Mouse (Mus musculus): ENCODE measurements at regions not wholly inside any gene's neighbourhood (a gene's known extent, or its start where the extent isn't known, plus 50 kb on each side); places are given as distances from the start of the nearest gene placed in this dataset.

DNA sequence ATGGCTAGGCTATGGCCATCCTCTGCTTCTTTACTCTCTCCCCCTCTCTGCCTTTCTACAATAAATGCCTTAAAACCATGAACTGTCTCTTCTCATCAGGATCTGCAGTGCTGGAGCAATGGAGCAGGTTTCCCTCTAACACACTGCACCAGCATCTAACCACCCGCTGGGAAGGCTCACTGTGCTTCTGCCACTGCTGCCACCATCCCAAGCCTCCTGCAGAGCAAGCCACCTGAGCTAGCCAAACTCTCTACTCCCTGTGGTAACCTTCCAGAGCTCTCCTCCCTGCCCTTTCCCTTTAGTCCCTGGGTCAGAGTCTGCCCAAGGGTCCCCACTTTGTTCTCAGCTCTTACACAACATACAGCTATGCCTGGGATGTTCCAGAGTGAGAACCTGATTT lies 107.3 kb upstream of the 4933402E13Rik start:
- DNase-seq = peak in 1 of 2 experiments; percentile 7

DNA sequence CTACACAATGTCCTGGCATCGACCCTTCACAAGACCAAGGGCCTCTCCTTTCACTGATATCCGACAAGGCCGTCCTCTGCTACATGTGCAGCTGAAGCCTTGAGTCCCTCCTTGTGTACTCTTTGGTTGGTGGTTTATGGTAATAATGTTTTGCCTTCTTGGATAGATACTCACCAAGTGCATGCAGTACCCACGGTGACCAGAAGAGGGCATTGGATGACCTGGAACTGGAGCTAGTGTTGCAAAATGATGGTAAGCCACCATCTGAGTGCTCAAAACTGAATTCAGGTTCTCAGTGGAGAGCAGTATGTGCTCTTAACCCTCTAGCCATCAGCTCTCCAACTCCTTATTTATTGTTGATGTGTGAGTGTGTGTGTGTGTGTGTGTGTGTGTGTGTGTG lies 103.2 kb upstream of the 4933402E13Rik start:
- peak in 1 of 2 experiments; percentile 39 for DNase-seq

Data from cerebellum, postnatal 14 days (tissue).